Mouse (Mus musculus): ENCODE results near the gene 4930455H04Rik. TPM values are rescaled to one million over a fixed set of nuclear protein-coding genes. Genes with fewer than 3 reads are reported as not detected.

4930455H04Rik gene
- polyA plus RNA-seq, 1 experiment from 2014 or later, result not detected

DNA sequence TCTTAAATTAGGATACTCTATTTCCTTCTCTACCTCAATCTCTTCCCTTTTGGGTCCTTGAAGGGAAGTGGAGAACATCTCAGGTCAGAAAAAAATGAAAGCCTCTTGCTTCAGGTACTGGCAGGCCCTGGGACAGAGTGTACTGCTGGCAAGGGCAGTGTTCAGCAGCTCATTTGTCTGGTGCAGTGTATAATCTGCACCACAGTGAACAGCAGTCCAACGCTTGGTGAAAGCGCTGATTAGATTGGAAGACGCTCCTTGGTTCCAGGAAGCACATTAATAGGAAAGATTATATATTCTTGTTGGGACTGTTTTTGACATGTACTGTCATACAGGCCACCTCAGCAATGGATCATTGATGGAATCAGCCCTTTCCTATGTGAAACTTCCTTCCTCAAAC, 16.6 kb upstream of the 4930455H04Rik start:
- no peaks in the 10 kb centered on the region; the same call in 1 of the 2 replicates for H3K4me1 ChIP-seq (ENCODE audit: insufficient read depth, low read depth, low read length)
- H3K9ac ChIP-seq (replicated peaks; ENCODE audit: low read depth), result no peak overlapping the region
- no peaks in the 10 kb centered on the region for H3K9me3 ChIP-seq (ENCODE audit: low read length)
- WGBS, result 54% methylated on average over 3 of the region's 3 CpGs
- no peaks in the 10 kb centered on the region for H3K36me3 ChIP-seq (ENCODE audit: insufficient read depth, low read length)
- H3K4me3 ChIP-seq (ENCODE audit: low read depth, low read length), result no peak overlapping the region
- DNase-seq (ENCODE audit: low spot score) (peak; percentile 37), ATAC-seq (peak; percentile 49)
- H3K27ac ChIP-seq (ENCODE audit: low read length), result peak overlapping the region; percentile 21
- H3K27me3 ChIP-seq (replicated peaks; ENCODE audit: insufficient read depth, low read length), result no peaks in the 10 kb centered on the region
- no peak overlapping the region for H3K4me2 ChIP-seq (replicated peaks; ENCODE audit: low read depth, low read length)
- TF ChIP-seq EP300 (IDR thresholded peaks at IDR 0.05), result peak; percentile 60
- TF ChIP-seq CTCF (IDR thresholded peaks at IDR 0.05), result no peak

DNA sequence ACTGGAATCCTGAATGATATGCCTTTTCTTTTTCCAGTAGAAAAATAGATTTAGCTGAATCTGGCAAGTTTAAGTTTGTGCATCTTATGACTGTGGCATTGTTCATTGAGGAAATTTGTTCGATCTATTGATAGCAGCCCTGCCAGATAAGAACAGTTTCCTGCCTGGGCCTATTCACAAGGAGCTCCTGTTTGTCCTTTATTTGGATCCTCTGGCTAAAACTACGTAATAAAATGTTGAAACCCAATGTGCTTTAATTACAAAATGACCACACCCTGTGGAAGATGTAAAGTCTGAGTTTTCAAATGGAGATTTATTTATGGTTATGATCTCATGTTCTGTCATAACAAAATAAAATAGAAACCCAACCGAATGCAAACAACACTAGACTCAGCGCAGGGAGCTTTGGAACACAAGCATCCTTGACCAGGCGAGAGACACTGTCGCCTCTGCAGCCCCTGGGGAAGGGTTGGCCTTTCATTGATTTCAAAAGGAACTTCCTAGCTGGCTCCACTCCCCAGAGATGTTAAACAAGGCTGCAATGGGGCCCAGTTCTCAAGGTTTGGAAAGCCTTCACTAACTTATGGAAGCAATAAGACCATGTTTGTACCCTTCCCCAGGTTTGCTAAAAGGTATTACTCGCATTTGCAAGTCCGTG, 15.7 kb upstream of the 4930455H04Rik start:
- no peaks in the 10 kb centered on the region for H3K36me3 ChIP-seq (ENCODE audit: insufficient read depth, low read length)
- TF ChIP-seq EP300 (IDR thresholded peaks at IDR 0.05), result peak; percentile 87
- TF ChIP-seq CTCF (IDR thresholded peaks at IDR 0.05), result no peak
- no peak overlapping the region for H3K4me2 ChIP-seq (replicated peaks; ENCODE audit: low read depth, low read length)
- peak overlapping the region; percentile 26; the same call in 1 of the 2 replicates for H3K27ac ChIP-seq (ENCODE audit: low read length)
- no peaks in the 10 kb centered on the region for H3K27me3 ChIP-seq (replicated peaks; ENCODE audit: insufficient read depth, low read length)
- peak; percentile 46 for ATAC-seq
- no peaks in the 10 kb centered on the region for H3K9me3 ChIP-seq (ENCODE audit: low read length)
- H3K4me1 ChIP-seq (ENCODE audit: insufficient read depth, low read depth, low read length), result no peaks in the 10 kb centered on the region; the same call in 1 of the 2 replicates
- peak; percentile 68 for DNase-seq (ENCODE audit: low spot score)
- 70% methylated on average over 8 of the region's 8 CpGs for WGBS
- no peak overlapping the region for H3K9ac ChIP-seq (replicated peaks; ENCODE audit: low read depth)
- no peak overlapping the region for H3K4me3 ChIP-seq (ENCODE audit: low read depth, low read length)

DNA sequence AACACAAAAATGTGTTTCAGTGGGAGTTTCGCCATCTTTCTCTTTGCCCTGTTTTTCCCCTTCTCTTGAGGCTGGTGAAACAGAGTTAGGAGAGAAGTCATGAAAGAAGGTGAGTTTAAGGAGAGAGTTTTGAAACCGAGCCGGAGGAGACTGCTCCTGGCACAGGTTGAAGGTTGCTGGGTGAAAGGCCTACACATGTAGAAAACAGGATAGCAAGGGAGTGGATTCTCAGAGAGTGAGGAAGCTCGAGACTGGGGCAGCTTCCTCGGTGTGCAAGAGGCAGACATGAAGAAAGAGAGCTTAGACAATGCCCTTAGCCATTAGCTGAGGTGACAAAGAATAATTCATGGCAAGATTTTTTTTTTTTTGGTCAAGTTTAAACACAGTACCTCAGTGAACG, 14.7 kb upstream of the 4930455H04Rik start:
- H3K27ac ChIP-seq (ENCODE audit: low read length), result no peak overlapping the region
- ATAC-seq, result no peak
- TF ChIP-seq CTCF (IDR thresholded peaks at IDR 0.05) (no peak), EP300 (IDR thresholded peaks at IDR 0.05) (no peak)
- no peaks in the 10 kb centered on the region; the same call in 1 of the 2 replicates for H3K4me1 ChIP-seq (ENCODE audit: insufficient read depth, low read depth, low read length)
- no peak overlapping the region for H3K9ac ChIP-seq (replicated peaks; ENCODE audit: low read depth)
- no peaks in the 10 kb centered on the region for H3K9me3 ChIP-seq (ENCODE audit: low read length)
- H3K27me3 ChIP-seq (replicated peaks; ENCODE audit: insufficient read depth, low read length), result no peaks in the 10 kb centered on the region
- H3K36me3 ChIP-seq (ENCODE audit: insufficient read depth, low read length), result no peaks in the 10 kb centered on the region
- WGBS, result 74% methylated on average over 6 of the region's 6 CpGs
- no peak overlapping the region for H3K4me2 ChIP-seq (replicated peaks; ENCODE audit: low read depth, low read length)
- no peak overlapping the region for H3K4me3 ChIP-seq (ENCODE audit: low read depth, low read length)
- no peak for DNase-seq (ENCODE audit: low spot score)

DNA sequence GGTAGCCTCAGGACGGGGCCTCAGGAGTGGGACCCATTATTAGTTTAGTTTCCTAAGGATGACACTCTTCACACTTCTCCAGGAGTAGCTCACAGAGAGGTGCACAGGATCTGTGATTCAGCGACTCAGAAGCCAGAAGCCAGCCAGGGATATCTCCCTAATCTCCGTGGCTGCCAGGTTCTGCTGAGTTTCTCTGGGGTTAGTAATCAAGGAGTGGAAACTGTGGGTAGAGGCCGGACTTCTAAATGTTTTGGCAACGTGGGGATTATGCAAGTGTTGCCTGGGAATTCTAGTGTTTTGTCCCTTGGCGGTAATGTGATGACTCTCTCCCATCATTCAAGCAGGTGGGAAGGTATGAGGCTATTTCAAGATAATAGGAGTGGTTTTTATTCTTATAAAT, 13.0 kb upstream of the 4930455H04Rik start:
- TF ChIP-seq EP300 (IDR thresholded peaks at IDR 0.05) (no peak), CTCF (IDR thresholded peaks at IDR 0.05) (no peak)
- H3K4me1 ChIP-seq (ENCODE audit: insufficient read depth, low read depth, low read length), result no peaks in the 10 kb centered on the region; the same call in 1 of the 2 replicates

DNA sequence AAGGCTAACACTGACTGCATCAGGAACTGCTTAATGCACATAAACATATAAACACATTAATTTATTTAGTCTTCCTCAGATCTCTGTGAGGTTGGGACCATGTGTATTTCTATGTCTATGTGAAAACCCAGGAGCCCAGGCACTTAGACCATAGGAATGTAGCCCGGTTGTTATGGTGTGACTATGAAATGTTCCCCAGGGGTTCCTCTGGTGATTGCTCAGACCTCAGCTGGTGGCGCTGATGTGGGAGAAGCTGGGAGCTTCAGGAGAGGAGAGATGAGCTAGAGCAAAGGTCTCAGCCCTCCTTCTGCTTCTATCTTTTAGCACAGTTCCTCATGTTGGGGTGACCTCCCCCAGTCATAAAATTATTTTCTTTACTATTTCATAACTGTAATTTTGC, 7.7 kb upstream of the 4930455H04Rik start:
- ATAC-seq (no peak), DNase-seq (ENCODE audit: low spot score) (no peak)
- Histone ChIP-seq H3K4me3 (ENCODE audit: low read depth, low read length) (no peak overlapping the region), H3K27ac (ENCODE audit: low read length) (no peak overlapping the region), H3K36me3 (ENCODE audit: insufficient read depth, low read length) (no peaks in the 10 kb centered on the region), H3K27me3 (replicated peaks; ENCODE audit: insufficient read depth, low read length) (no peaks in the 10 kb centered on the region), H3K9me3 (ENCODE audit: low read length) (no peaks in the 10 kb centered on the region), H3K4me1 (ENCODE audit: insufficient read depth, low read depth, low read length) (no peaks in the 10 kb centered on the region), H3K9ac (replicated peaks; ENCODE audit: low read depth) (no peak overlapping the region), H3K4me2 (replicated peaks; ENCODE audit: low read depth, low read length) (no peak overlapping the region)
- no peak for TF ChIP-seq EP300 (IDR thresholded peaks at IDR 0.05)
- no peak for TF ChIP-seq CTCF (IDR thresholded peaks at IDR 0.05)
- WGBS, result 88% methylated on average over 2 of the region's 2 CpGs

More for the DNA sequence above, 13.0 kb upstream of the 4930455H04Rik start:
- Histone ChIP-seq H3K27me3 (replicated peaks; ENCODE audit: insufficient read depth, low read length) (no peaks in the 10 kb centered on the region), H3K9me3 (ENCODE audit: low read length) (no peaks in the 10 kb centered on the region), H3K9ac (replicated peaks; ENCODE audit: low read depth) (no peak overlapping the region), H3K27ac (ENCODE audit: low read length) (no peak overlapping the region), H3K4me2 (replicated peaks; ENCODE audit: low read depth, low read length) (no peak overlapping the region), H3K4me3 (ENCODE audit: low read depth, low read length) (no peak overlapping the region), H3K36me3 (ENCODE audit: insufficient read depth, low read length) (no peaks in the 10 kb centered on the region)
- ATAC-seq, result no peak
- WGBS, result 60% methylated on average over 6 of the region's 6 CpGs
- DNase-seq (ENCODE audit: low spot score), result no peak

DNA sequence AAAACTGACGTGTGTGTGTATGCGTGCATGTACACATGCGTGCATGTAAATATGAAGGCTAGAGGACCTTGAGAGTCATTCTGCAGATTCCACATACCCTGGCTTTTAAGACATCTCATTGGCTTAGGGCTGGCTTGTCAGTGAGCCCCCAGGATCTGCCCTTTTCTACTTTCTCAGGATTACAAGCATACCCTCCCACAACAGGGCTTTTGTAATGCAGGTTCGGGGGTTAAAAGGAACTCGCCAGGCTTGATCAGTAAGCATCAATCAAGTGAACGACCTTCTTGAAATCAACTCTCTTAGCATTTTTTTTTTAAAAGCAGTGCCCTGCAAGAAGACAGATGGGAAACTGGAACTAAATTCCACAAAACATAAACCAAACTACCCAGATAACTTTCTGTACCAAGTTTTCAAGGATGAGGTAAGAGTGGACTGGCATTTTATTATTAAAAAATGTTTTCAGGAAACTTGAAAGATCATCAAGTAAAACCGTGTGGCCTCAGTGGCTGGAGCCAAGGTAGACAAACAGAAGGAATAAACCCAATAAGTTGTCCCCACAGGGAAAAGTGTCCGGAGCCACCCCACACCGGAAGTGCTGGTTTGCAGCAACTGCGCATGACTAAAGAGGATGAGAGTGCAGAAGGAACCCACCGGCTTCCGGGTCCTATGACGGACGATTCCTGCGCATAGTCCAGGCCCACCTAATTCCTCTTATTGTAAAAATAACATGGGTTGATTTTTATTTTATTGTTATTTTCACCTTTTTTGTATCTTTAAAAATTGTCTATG, 6.5 kb upstream of the 4930455H04Rik start:
- no peaks in the 10 kb centered on the region for H3K27me3 ChIP-seq (replicated peaks; ENCODE audit: insufficient read depth, low read length)
- H3K9ac ChIP-seq (replicated peaks; ENCODE audit: low read depth), result no peak overlapping the region
- 77% methylated on average over 15 of the region's 15 CpGs for WGBS
- no peaks in the 10 kb centered on the region for H3K36me3 ChIP-seq (ENCODE audit: insufficient read depth, low read length)
- no peak overlapping the region for H3K27ac ChIP-seq (ENCODE audit: low read length)
- DNase-seq (ENCODE audit: low spot score), result no peak
- no peaks in the 10 kb centered on the region for H3K9me3 ChIP-seq (ENCODE audit: low read length)
- H3K4me3 ChIP-seq (ENCODE audit: low read depth, low read length), result no peak overlapping the region
- no peak overlapping the region for H3K4me2 ChIP-seq (replicated peaks; ENCODE audit: low read depth, low read length)
- no peak for TF ChIP-seq EP300 (IDR thresholded peaks at IDR 0.05)
- TF ChIP-seq CTCF (IDR thresholded peaks at IDR 0.05), result no peak
- H3K4me1 ChIP-seq (ENCODE audit: insufficient read depth, low read depth, low read length), result no peaks in the 10 kb centered on the region
- ATAC-seq, result no peak
